Mouse (Mus musculus): ENCODE data around the gene Kbtbd12. TPM values are rescaled to one million over a fixed set of nuclear protein-coding genes. Genes with fewer than 3 reads are reported as not detected.

The Kbtbd12 gene
- polyA plus RNA-seq, 1 experiment = 0.19 TPM

- H3K4me1 ChIP-seq (ENCODE audit: control insufficient read depth, insufficient read depth, insufficient read length) = no peaks in the 10 kb centered on the region
These were observed 92.9 kb downstream of the Kbtbd12 start for GRCm38 (mm10) chr6:88544644-88545396.

GRCm38 (mm10) chr6:88544241-88544640, 93.5 kb downstream of the Kbtbd12 start:
- TF ChIP-seq CTCF (IDR thresholded peaks at IDR 0.05; ENCODE audit: extremely low read depth, insufficient read depth, insufficient read length, insufficient replicate concordance) = no peak
- DNase-seq (ENCODE audit: low read depth in 1 of 2, low spot score in 2 of 2) = no peak
- Histone ChIP-seq H3K4me3 (ENCODE audit: extremely low read depth, insufficient read depth, insufficient read length) (no peak overlapping the region), H3K4me1 (ENCODE audit: control insufficient read depth, insufficient read depth, insufficient read length) (no peaks in the 10 kb centered on the region), H3K36me3 (ENCODE audit: control insufficient read depth, insufficient read depth, low read length) (no peaks in the 10 kb centered on the region), H3K27me3 (ENCODE audit: control insufficient read depth, insufficient read depth, low read length) (no peaks in the 10 kb centered on the region), H3K27ac (ENCODE audit: insufficient read depth, low read length) (no peak overlapping the region)
- 84% methylated on average over 3 of the region's 3 CpGs for WGBS

More at GRCm38 (mm10) chr6:88544644-88545396, 92.9 kb downstream of the Kbtbd12 start:
- 34% methylated on average over 11 of the region's 11 CpGs for WGBS
- H3K27ac ChIP-seq (ENCODE audit: insufficient read depth, low read length) = no peak overlapping the region
- no peaks in the 10 kb centered on the region for H3K36me3 ChIP-seq (ENCODE audit: control insufficient read depth, insufficient read depth, low read length)
- TF ChIP-seq CTCF (IDR thresholded peaks at IDR 0.05; ENCODE audit: extremely low read depth, insufficient read depth, insufficient read length, insufficient replicate concordance) = no peak
- TF ChIP-seq POLR2A (IDR thresholded peaks at IDR 0.05; ENCODE audit: low read depth, low read length) = no peak
- DNase-seq (ENCODE audit: low read depth in 1 of 2, low spot score in 2 of 2) = no peak
- H3K4me3 ChIP-seq (ENCODE audit: extremely low read depth, insufficient read depth, insufficient read length) = no peak overlapping the region
- H3K27me3 ChIP-seq (ENCODE audit: control insufficient read depth, insufficient read depth, low read length) = no peaks in the 10 kb centered on the region

- no peak for TF ChIP-seq POLR2A (IDR thresholded peaks at IDR 0.05; ENCODE audit: low read depth, low read length)
- TF ChIP-seq CTCF (IDR thresholded peaks at IDR 0.05; ENCODE audit: extremely low read depth, insufficient read depth, insufficient read length, insufficient replicate concordance) = no peak
- Histone ChIP-seq H3K36me3 (ENCODE audit: control insufficient read depth, insufficient read depth, low read length) (no peaks in the 10 kb centered on the region), H3K4me1 (ENCODE audit: control insufficient read depth, insufficient read depth, insufficient read length) (no peaks in the 10 kb centered on the region), H3K27ac (ENCODE audit: insufficient read depth, low read length) (no peak overlapping the region), H3K27me3 (ENCODE audit: control insufficient read depth, insufficient read depth, low read length) (no peaks in the 10 kb centered on the region), H3K4me3 (ENCODE audit: extremely low read depth, insufficient read depth, insufficient read length) (no peak overlapping the region)
- no peak for DNase-seq (ENCODE audit: low read depth in 1 of 2, low spot score in 2 of 2)
- WGBS = 81% methylated on average over 2 of the region's 2 CpGs
These were observed 97.5 kb downstream of the Kbtbd12 start for GRCm38 (mm10) chr6:88540093-88540755.

GRCm38 (mm10) chr6:88530306-88530705, 107.4 kb downstream of the Kbtbd12 start:
- no peak overlapping the region for H3K27ac ChIP-seq (ENCODE audit: insufficient read depth, low read length)
- no peak for TF ChIP-seq CTCF (IDR thresholded peaks at IDR 0.05; ENCODE audit: extremely low read depth, insufficient read depth, insufficient read length, insufficient replicate concordance)
- TF ChIP-seq POLR2A (IDR thresholded peaks at IDR 0.05; ENCODE audit: low read depth, low read length) = no peak
- H3K4me1 ChIP-seq (ENCODE audit: control insufficient read depth, insufficient read depth, insufficient read length) = no peaks in the 10 kb centered on the region
- H3K27me3 ChIP-seq (ENCODE audit: control insufficient read depth, insufficient read depth, low read length) = no peaks in the 10 kb centered on the region
- DNase-seq (ENCODE audit: low read depth in 1 of 2, low spot score in 2 of 2) = no peak
- no peaks in the 10 kb centered on the region for H3K36me3 ChIP-seq (ENCODE audit: control insufficient read depth, insufficient read depth, low read length)
- no peak overlapping the region for H3K4me3 ChIP-seq (ENCODE audit: extremely low read depth, insufficient read depth, insufficient read length)

- Histone ChIP-seq H3K36me3 (ENCODE audit: control insufficient read depth, insufficient read depth, low read length) (no peaks in the 10 kb centered on the region), H3K4me3 (ENCODE audit: extremely low read depth, insufficient read depth, insufficient read length) (no peak overlapping the region), H3K27me3 (ENCODE audit: control insufficient read depth, insufficient read depth, low read length) (no peaks in the 10 kb centered on the region), H3K27ac (ENCODE audit: insufficient read depth, low read length) (no peak overlapping the region), H3K4me1 (ENCODE audit: control insufficient read depth, insufficient read depth, insufficient read length) (peaks cover 6% of the 10 kb centered on the region; the same call in 1 of the 2 replicates)
- TF ChIP-seq POLR2A (IDR thresholded peaks at IDR 0.05; ENCODE audit: low read depth, low read length) (no peak), CTCF (IDR thresholded peaks at IDR 0.05; ENCODE audit: extremely low read depth, insufficient read depth, insufficient read length, insufficient replicate concordance) (no peak)
- 96% methylated on average over 4 of the region's 4 CpGs for whole genome bisulfite sequencing
- no peak for DNase-seq (ENCODE audit: low read depth in 1 of 2, low spot score in 2 of 2)
These were observed 113.7 kb downstream of the Kbtbd12 start for GRCm38 (mm10) chr6:88524056-88524455.

- Histone ChIP-seq H3K4me1 (ENCODE audit: control insufficient read depth, insufficient read depth, insufficient read length) (peaks cover 6% of the 10 kb centered on the region; the same call in 1 of the 2 replicates), H3K36me3 (ENCODE audit: control insufficient read depth, insufficient read depth, low read length) (no peaks in the 10 kb centered on the region), H3K27ac (ENCODE audit: insufficient read depth, low read length) (no peak overlapping the region), H3K4me3 (ENCODE audit: extremely low read depth, insufficient read depth, insufficient read length) (no peak overlapping the region), H3K27me3 (ENCODE audit: control insufficient read depth, insufficient read depth, low read length) (no peaks in the 10 kb centered on the region)
- 90% methylated on average over 3 of the region's 3 CpGs for WGBS
- TF ChIP-seq POLR2A (IDR thresholded peaks at IDR 0.05; ENCODE audit: low read depth, low read length) (no peak), CTCF (IDR thresholded peaks at IDR 0.05; ENCODE audit: extremely low read depth, insufficient read depth, insufficient read length, insufficient replicate concordance) (no peak)
- no peak for DNase-seq (ENCODE audit: low read depth in 1 of 2, low spot score in 2 of 2)
These were observed 114.3 kb downstream of the Kbtbd12 start for GRCm38 (mm10) chr6:88523451-88523850.

GRCm38 (mm10) chr6:88523043-88523442, 114.7 kb downstream of the Kbtbd12 start:
- peak overlapping the region; percentile 52 for H3K4me3 ChIP-seq (ENCODE audit: extremely low read depth, insufficient read depth, insufficient read length)
- H3K27me3 ChIP-seq (ENCODE audit: control insufficient read depth, insufficient read depth, low read length) = no peaks in the 10 kb centered on the region
- H3K27ac ChIP-seq (ENCODE audit: insufficient read depth, low read length) = no peak overlapping the region
- WGBS = 16% methylated on average over 3 of the region's 3 CpGs
- no peak for DNase-seq (ENCODE audit: low read depth in 1 of 2, low spot score in 2 of 2)
- no peaks in the 10 kb centered on the region for H3K36me3 ChIP-seq (ENCODE audit: control insufficient read depth, insufficient read depth, low read length)
- TF ChIP-seq POLR2A (IDR thresholded peaks at IDR 0.05; ENCODE audit: low read depth, low read length) = no peak
- TF ChIP-seq CTCF (IDR thresholded peaks at IDR 0.05; ENCODE audit: extremely low read depth, insufficient read depth, insufficient read length, insufficient replicate concordance) = no peak
- H3K4me1 ChIP-seq (ENCODE audit: control insufficient read depth, insufficient read depth, insufficient read length) = peaks cover 6% of the 10 kb centered on the region; the same call in 1 of the 2 replicates
